Mouse (Mus musculus) Patski (cell line): Measurements from ENCODE around the gene Rassf8. TPM values are rescaled to one million over a fixed set of nuclear protein-coding genes. Genes with fewer than 3 reads are reported as not detected.

Source experiments
- ATAC-seq: fragments of 100-300 bp; one replicate; pipeline ENCODE4 v1.8.0; 2021
- CTCF ChIA-PET: fragments of 350-600 bp; sonication (Branson Sonifier 250); formaldehyde crosslinking; loops from one replicate; lab custom pipeline; 2022; ENCODE audit warnings: inconsistent platforms; lab: Charles Lee
- POLR2A ChIA-PET: fragments of 350-600 bp; sonication (Branson Sonifier 250); formaldehyde crosslinking; loops from one replicate; lab custom pipeline; 2022; ENCODE audit warnings: antibody characterized with exemption, inconsistent platforms; lab: Charles Lee
- DNase-seq: peaks from one replicate; pipeline ENCODE4 v3.0.0-alpha.2; 2011; ENCODE audit warnings: low read depth, low spot score
- H3K27me3 ChIP-seq: fragments of 371-371 bp; one replicate; pipeline ENCODE4 v1.5.1; 2021
- CTCF ChIP-seq: fragments of 100-300 bp; IDR thresholded peaks from one replicate; pipeline ENCODE4 v1.5.1; 2021
- in situ Hi-C: fragments of 300-500 bp; cut with MboI; formaldehyde crosslinking; loops from 3 replicates; pipeline ENCODE4 v1.11.1; 2018; ENCODE audit warnings: low pct_unique_long_range_greater_than_20kb, mixed read lengths
- polyA plus RNA-seq: library from polyadenylated mRNA; unstranded; gene quantifications from one replicate; pipeline ENCODE4 v1.2.3, GENCODE M21; 2021

Rassf8 gene
- polyA plus RNA-seq, 1 experiment from 2014 or later: 41.8 TPM

GRCm38 (mm10) chr6:145746921-145747670 lies 548 bp downstream of the Rassf8 start:
- in situ Hi-C loops: loop anchor here (5.0 kb wide), 2 partner anchors 45 to 305 kb away; no protein-coding TSS in a partner anchor
- H3K27me3 ChIP-seq: no peaks in the 10 kb centered on the region
- POLR2A ChIA-PET: interaction anchor here (1.2 to 1.4 kb wide), 2 partner anchors 21 to 22 kb away, joined by 3 read pairs; no protein-coding TSS in a partner anchor
- ATAC-seq (peak; percentile 14), DNase-seq (no peak)
- CTCF ChIA-PET: interaction anchor here (2.0 to 2.9 kb wide), 2 partner anchors 14 to 46 kb away, joined by 4 to 11 read pairs; no protein-coding TSS in a partner anchor
- no peak for TF ChIP-seq CTCF

DNA sequence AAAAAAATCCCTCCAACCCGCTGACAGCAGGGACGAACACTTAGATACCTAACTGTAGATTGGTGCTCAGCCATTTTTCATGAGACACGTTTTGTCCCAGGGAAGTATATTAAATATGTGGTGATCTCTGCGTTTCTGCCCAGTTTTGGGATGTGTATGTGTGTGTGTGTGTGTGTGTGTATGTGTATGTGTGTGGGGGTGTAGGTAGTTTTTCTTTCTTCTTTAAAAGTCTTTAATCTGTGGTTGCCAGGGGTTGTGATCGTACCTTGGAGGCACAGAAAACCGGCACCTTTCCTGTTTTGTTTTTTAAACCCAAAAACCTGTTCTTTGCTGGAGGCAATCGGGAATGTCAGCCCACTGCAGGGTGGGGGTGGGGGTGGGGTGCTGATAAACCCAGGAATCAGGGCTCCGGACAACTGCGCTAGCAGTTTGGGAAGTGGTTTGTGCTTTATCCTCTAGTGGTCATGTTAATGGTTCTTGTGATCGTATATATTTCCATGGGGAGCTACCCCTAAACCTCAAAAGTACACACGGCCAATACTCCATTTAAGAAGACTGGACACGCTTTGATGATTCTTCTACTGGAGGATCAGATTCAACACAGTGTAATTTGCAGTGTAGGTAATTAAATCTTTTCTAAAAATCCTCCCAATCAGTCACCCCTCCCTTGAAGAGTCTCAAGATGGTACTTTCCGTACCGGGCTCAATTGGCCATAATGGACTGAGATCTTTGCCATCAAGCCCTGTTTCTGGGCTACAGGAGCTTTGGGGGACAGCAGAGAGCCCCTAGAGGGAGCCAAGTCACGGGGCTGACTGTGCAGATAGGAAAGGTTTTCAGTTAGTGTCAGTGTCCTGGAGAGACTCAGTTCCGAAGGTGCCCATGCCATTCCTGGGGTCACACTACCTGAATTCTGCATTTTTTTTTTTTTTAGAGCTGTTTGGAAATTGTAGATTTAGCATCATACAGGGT lies 1.4 kb downstream of the Rassf8 start:
- no peak for DNase-seq
- in situ Hi-C loops: loop anchor here (5.0 kb wide), 2 partner anchors 44 to 306 kb away; no protein-coding TSS in a partner anchor
- POLR2A ChIA-PET: interaction anchor here (0.5 to 1.2 kb wide), 3 partner anchors 20 to 1104 kb away, joined by 3 read pairs; no protein-coding TSS in a partner anchor

DNA sequence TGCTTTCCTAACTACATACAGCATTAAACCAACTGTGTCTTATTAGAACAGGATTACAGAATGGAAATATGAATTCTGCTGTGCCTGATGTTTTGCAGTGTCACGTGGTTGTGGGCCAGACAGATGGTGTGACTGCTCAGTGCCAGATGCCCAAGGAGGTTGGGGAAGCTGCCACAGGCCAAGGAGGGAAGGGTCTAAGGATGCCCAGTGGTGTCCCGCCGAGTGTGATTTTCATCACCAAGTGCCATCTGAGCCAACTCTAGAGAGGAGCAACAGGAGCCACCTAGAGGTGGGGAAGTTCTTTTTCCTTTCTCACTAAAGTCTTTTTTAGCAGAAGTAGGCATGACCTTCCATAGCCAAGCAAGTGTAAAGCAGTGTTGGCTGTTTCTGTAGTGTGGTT lies 3.8 kb downstream of the Rassf8 start:
- no peaks in the 10 kb centered on the region for H3K27me3 ChIP-seq
- in situ Hi-C loops: no loop called here
- CTCF ChIA-PET: interaction anchor here (1.3 kb wide), 1 partner anchor 12 kb away, joined by 4 read pairs; no protein-coding TSS in a partner anchor
- no peak for ATAC-seq
- no peak for TF ChIP-seq CTCF
- POLR2A ChIA-PET: no interaction called here
- no peak for DNase-seq

More for the DNA sequence above, 1.4 kb downstream of the Rassf8 start:
- TF ChIP-seq CTCF: no peak
- ATAC-seq: no peak
- H3K27me3 ChIP-seq: no peaks in the 10 kb centered on the region
- CTCF ChIA-PET: interaction anchor here (0.8 to 2.9 kb wide), 12 partner anchors 9 to 388 kb away, joined by 3 to 11 read pairs (median 3); no protein-coding TSS in a partner anchor

DNA sequence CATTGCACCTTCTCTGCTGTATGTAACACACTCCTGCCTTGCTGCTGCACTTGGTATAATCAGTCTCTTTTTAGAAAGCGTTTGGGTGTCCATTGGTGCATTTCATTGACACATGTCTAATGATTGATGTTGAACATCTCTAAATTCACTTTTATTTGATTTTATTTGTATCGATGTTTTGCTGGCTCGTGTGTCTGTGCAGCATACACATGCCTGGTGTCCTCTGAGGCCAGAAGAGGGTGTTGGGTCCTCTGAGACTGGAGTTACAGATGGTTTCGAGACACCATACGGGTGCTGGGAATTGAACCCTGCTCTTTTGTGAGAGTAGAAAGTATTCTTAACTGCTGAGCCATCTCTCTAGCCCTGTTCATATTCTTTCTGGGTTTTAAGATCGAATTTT lies 6.7 kb downstream of the Rassf8 start:
- ChIA-PET POLR2A (no interaction called here), CTCF (interaction anchor here (1.2 kb wide), 1 partner anchor 40 kb away, joined by 4 read pairs; no protein-coding TSS in a partner anchor)
- ATAC-seq (no peak), DNase-seq (no peak)
- no peak for TF ChIP-seq CTCF
- in situ Hi-C loops: no loop called here
- no peaks in the 10 kb centered on the region for H3K27me3 ChIP-seq

DNA sequence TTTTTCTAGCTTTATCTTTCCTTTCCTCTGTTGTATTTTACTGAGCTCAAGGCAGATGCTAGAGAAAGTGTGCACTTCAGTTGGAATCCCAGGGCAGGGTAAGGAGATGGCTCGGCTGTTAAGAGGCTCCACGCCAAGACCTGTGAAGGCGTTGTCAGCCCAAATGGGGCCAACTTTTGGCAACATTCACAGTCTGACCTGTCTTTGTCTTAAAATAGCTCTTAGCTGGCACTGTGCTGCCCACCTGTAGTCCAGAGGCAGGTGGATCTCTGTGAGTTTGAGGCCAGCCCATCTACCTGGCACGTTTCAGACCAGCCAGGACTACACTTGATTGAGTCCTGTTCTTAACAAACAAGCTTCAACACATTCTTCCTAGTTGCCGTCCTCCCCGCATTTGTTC lies 7.9 kb downstream of the Rassf8 start:
- ChIA-PET POLR2A (interaction anchor here (1.1 kb wide), 1 partner anchor 10 kb away, joined by 3 read pairs; no protein-coding TSS in a partner anchor), CTCF (interaction anchor here (0.8 to 1.3 kb wide), 3 partner anchors 39 to 69 kb away, joined by 3 to 4 read pairs (median 3); no protein-coding TSS in a partner anchor)
- no peaks in the 10 kb centered on the region for H3K27me3 ChIP-seq
- ATAC-seq: no peak
- no peak for TF ChIP-seq CTCF
- in situ Hi-C loops: no loop called here
- DNase-seq: no peak

DNA sequence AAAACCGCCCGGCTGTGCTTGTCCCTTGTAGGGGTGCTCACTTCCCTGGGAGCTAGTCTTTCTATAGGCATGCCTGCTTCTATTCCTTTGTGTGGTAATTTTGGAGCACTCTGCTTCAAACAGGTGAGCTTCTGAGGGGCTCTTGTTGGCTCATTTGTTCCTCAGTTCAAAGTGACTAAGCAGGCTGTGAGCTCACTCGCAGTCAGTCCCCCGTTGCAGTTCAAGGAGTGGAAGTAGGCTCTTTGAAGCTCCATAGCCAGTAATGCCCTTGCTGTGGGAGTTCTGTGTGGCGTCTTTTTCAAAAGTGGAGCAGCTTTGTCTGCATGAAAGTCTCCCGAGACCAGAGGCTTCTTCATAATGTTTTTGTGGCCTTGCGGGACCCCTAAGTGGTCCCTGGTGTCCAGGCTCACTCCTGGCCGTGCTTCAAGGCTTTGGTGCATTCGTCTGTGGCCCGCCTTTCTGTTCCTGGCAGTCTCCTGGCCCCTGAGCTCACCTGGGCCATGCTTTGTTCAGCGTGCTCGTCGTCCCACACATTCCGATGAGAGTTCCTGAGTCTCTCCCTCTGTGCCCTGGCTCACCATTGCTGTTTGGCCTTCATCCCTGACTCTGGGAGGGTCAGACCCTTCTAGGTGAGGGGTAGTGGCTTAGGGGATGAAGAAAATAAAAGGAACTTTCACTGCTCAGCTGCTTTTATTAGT lies 9.5 kb downstream of the Rassf8 start:
- H3K27me3 ChIP-seq: no peaks in the 10 kb centered on the region
- CTCF ChIA-PET: interaction anchor here (0.9 to 1.4 kb wide), 2 partner anchors 8 to 11 kb away, joined by 3 to 4 read pairs; no protein-coding TSS in a partner anchor
- POLR2A ChIA-PET: no interaction called here
- no peak for ATAC-seq
- no peak for DNase-seq
- no peak for TF ChIP-seq CTCF
- in situ Hi-C loops: no loop called here

- CTCF ChIA-PET: interaction anchor here (0.9 kb wide), 1 partner anchor 8 kb away, joined by 3 read pairs; no protein-coding TSS in a partner anchor
- DNase-seq (no peak), ATAC-seq (no peak)
- POLR2A ChIA-PET: no interaction called here
- H3K27me3 ChIP-seq: no peaks in the 10 kb centered on the region
- no peak for TF ChIP-seq CTCF
- in situ Hi-C loops: no loop called here
Observed at GRCm38 (mm10) chr6:145756640-145757005, 10.1 kb downstream of the Rassf8 start.

DNA sequence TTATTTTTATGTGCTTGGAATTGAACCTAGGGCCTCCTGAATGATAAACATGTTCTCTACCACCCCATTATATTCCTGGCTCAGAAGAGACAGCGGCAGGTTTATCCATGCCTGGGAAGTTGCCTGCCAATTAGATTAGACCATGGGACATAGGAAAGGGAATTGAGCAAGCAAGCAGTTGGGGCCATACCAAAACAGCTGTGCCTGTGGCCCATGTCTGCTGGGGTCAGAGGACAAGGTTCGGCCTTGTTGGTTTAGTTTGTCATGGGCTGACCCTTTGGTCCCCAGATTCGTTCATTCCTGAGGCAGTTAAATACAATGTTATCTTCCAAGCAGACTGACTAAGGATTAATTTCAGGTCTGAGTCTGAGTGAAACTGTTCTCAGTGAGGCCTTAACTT lies 10.8 kb downstream of the Rassf8 start:
- no peak for ATAC-seq
- DNase-seq: no peak
- in situ Hi-C loops: no loop called here
- POLR2A ChIA-PET: no interaction called here
- H3K27me3 ChIP-seq: no peaks in the 10 kb centered on the region
- CTCF ChIA-PET: no interaction called here
- TF ChIP-seq CTCF: no peak

GRCm38 (mm10) chr6:145758685-145759084 lies 12.1 kb downstream of the Rassf8 start:
- ChIA-PET POLR2A (no interaction called here), CTCF (no interaction called here)
- H3K27me3 ChIP-seq: no peaks in the 10 kb centered on the region
- DNase-seq (no peak), ATAC-seq (no peak)
- in situ Hi-C loops: no loop called here
- no peak for TF ChIP-seq CTCF
